Mouse (Mus musculus) heart, embryonic 14.5 days (tissue): ENCODE results near the gene Galnt7. TPM values are rescaled to one million over a fixed set of nuclear protein-coding genes. Genes with fewer than 3 reads are reported as not detected.

Experiments used
- ATAC-seq: fragments of 200-750 bp; cut with Nextera tagmentation; 2 replicates; pipeline ENCODE4 v1.8.0; 2017; ENCODE audit warnings: low read depth, moderate TSS enrichment; ENCODE audit not compliant: insufficient number of reproducible peaks, insufficient read depth, low FRiP score
- H3K27ac ChIP-seq, 2 experiments: fragments of 200-500 bp in 1 of 2; fragments of 300-500 bp in 1 of 2; sonication (generic) in 1 of 2; replicated peaks in 1 of 2; 2 replicates each; pipeline ENCODE4 v1.5.1; 2012 to 2014; ENCODE audit warnings: low read depth in 2 of 2, low read length in 2 of 2, control low read depth in 1 of 2, mild to moderate bottlenecking in 1 of 2, mixed read lengths in 1 of 2; ENCODE audit not compliant: control insufficient read depth in 1 of 2, insufficient read depth in 1 of 2
- H3K27me3 ChIP-seq: fragments of 300-500 bp; sonication (generic); 2 replicates; pipeline ENCODE4 v1.6.1; 2014; ENCODE audit warnings: mild to moderate bottlenecking, low read length, control low read depth; ENCODE audit not compliant: control insufficient read depth, insufficient read depth
- H3K36me3 ChIP-seq: fragments of 300-500 bp; sonication (generic); 2 replicates; pipeline ENCODE4 v1.6.1; 2014; ENCODE audit warnings: mild to moderate bottlenecking, control low read depth, low read length, mixed read lengths; ENCODE audit not compliant: control insufficient read depth, insufficient read depth
- H3K4me1 ChIP-seq, 2 experiments: fragments of 200-500 bp in 1 of 2; fragments of 300-500 bp in 1 of 2; sonication (generic) in 1 of 2; 2 replicates each; pipeline ENCODE4 v1.6.1; 2012 to 2014; ENCODE audit warnings: low read length in 2 of 2, control low read depth in 1 of 2, mixed read lengths in 1 of 2; ENCODE audit not compliant: control insufficient read depth in 2 of 2, insufficient read depth in 2 of 2
- H3K4me2 ChIP-seq: fragments of 300-500 bp; sonication (generic); 2 replicates; pipeline ENCODE4 v1.6.1; 2014; ENCODE audit warnings: mild to moderate bottlenecking, low read length
- H3K4me3 ChIP-seq, 2 experiments: fragments of 200-500 bp in 1 of 2; fragments of 300-500 bp in 1 of 2; sonication (generic) in 1 of 2; 2 replicates each; pipeline ENCODE4 v1.5.1; 2012 to 2014; ENCODE audit warnings: low read length in 2 of 2, mild to moderate bottlenecking in 2 of 2, control low read depth in 1 of 2, low read depth in 1 of 2, moderate library complexity in 1 of 2; ENCODE audit not compliant: control insufficient read depth in 1 of 2, insufficient read depth in 1 of 2
- H3K9ac ChIP-seq: fragments of 300-500 bp; sonication (generic); 2 replicates; pipeline ENCODE4 v1.6.1; 2014; ENCODE audit warnings: mild to moderate bottlenecking, low read length
- H3K9me3 ChIP-seq: fragments of 300-500 bp; sonication (generic); 2 replicates; pipeline ENCODE4 v1.6.1; 2016; ENCODE audit warnings: low read length, control low read depth; ENCODE audit not compliant: control insufficient read depth
- WGBS: fragments of 180-500 bp; shearing (Covaris S2); extraction: QIAGEN DNeasy Blood & Tissue Kit; methylation state at CpG from one replicate; pipeline ENCODE4 v1.1.7; 2014; 5-methylcytosine and 5-hydroxymethylcytosine counted together
- polyA plus RNA-seq: library from polyadenylated mRNA; unstranded; fragments of >200 nt; fragmentation: Nextera tagmentation; extraction: Ambion mirVana; gene quantifications from 2 replicates; pipeline ENCODE4 v1.2.1, GENCODE M21; 2014

The Galnt7 gene
- polyA plus RNA-seq, 1 experiment from 2014 or later, result 6.1 TPM

DNA sequence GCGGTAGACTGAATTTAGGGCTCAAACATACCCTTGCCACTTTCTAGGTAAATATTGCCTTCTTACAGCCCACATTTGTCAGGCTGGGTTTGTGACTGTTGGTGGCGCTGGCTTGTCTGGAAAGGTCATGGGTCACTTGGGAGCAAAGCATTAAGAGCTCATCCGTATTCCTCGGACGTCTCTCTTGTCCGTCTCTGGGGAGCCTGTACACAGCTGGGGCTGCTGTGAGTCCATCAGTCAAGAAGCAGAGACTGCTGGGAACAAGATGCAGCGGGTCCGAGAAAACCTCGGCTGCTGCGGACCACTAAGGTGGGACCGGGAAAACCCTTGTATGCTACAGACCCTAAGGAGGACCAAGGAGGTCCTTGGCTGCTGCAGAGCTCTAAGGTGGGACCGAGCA lies 105.3 kb downstream of the Galnt7 start:
- H3K27ac ChIP-seq, result no peak overlapping the region
- WGBS, result 82% methylated on average over 12 of the region's 12 CpGs

DNA sequence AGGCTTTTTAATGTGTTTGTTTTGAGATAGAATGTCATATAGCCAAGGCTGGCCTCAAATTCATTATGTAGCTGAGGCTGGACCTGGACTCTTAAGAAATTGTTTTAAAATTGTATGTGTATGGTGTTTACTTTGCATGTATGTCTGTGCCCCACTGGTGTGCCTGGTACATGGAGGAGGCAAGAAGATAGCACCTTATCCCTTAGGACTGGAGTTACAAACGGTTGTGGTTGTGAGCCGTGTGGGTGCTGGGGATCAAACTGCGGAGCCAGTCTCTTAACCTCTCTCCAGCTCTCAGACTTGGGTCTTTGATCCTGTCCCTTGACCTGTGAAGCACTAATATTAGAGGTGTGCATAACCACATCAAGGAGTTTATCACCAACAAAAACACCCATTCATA lies 106.0 kb downstream of the Galnt7 start:
- no peak for ATAC-seq
- Histone ChIP-seq H3K4me2 (no peak overlapping the region), H3K4me3 (no peak overlapping the region), H3K27ac (no peak overlapping the region), H3K36me3 (no peaks in the 10 kb centered on the region), H3K9me3 (no peaks in the 10 kb centered on the region), H3K4me1 (no peaks in the 10 kb centered on the region), H3K27me3 (no peaks in the 10 kb centered on the region), H3K9ac (no peak overlapping the region)
- WGBS, result 87% methylated on average over 3 of the region's 3 CpGs

More for the DNA sequence above, 105.3 kb downstream of the Galnt7 start:
- ATAC-seq, result no peak
- Histone ChIP-seq H3K27me3 (no peaks in the 10 kb centered on the region), H3K4me1 (no peaks in the 10 kb centered on the region), H3K9ac (no peak overlapping the region), H3K9me3 (no peaks in the 10 kb centered on the region), H3K4me2 (no peak overlapping the region), H3K4me3 (no peak overlapping the region), H3K36me3 (no peaks in the 10 kb centered on the region)

DNA sequence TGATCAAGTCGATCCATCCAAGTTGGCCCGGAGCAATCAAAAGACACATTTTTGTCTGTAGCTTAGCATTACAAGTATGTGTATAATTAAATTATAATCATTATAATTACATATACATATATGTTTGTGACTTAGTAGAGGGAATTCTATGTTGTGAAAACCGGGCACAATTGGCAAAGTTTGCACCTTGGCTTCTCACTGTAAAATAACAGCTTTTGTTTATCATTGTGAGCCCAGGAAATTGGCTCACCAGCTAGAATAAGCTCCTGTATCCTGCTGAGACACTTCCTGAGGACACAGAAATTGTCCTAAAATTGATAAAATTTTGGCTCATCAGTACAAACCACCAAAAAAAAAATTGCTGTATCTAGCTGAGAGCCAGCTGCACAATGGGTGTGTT lies 106.4 kb downstream of the Galnt7 start:
- ATAC-seq, result no peak
- 86% methylated on average over 3 of the region's 3 CpGs for WGBS
- Histone ChIP-seq H3K4me2 (no peak overlapping the region), H3K9ac (no peak overlapping the region), H3K36me3 (no peaks in the 10 kb centered on the region), H3K4me3 (no peak overlapping the region), H3K27ac (no peak overlapping the region), H3K4me1 (no peaks in the 10 kb centered on the region), H3K27me3 (no peaks in the 10 kb centered on the region), H3K9me3 (no peaks in the 10 kb centered on the region)

DNA sequence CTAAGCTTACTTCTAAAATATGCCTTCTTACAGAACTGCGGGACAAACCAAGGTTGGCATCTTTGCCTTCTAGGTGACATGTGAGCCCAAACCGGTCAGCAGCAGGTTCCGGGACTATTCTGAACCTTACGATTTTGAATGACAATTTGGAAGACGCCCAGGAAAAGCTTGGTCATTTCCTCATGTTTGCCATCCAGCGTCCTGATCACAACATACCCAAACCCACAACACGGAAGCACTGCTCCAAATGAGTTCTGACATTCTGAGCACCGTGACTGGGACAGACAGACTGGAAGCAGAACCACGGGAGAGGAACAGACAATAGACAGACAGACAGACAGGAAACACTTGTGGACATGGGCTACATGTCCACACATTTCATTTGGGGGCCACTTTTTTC lies 111.4 kb downstream of the Galnt7 start:
- ATAC-seq, result no peak
- no peaks in the 10 kb centered on the region; a peak in 1 of 4 replicates for H3K4me1 ChIP-seq
- 69% methylated on average over 9 of the region's 9 CpGs for WGBS

DNA sequence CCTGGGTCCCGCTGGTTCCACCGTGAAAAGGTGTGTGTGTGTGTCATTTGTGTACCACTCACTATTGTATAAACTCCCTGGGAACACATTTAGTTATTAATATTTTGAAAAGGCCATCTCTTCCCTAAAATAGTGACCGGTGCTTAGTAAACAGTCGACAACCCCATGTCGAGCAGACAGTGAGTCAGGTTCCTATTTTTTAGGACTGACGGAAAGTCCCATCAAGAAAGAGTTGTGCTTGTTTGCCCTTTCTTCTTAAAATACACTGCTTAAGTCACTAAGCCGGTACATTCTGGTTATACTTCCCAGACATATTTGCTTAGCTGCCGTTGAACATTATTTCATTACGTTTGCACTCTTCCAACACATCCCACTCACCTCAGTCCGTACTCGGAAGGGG lies 111.9 kb downstream of the Galnt7 start:
- 81% methylated on average over 11 of the region's 11 CpGs for WGBS
- no peak overlapping the region for H3K4me2 ChIP-seq
- ATAC-seq, result no peak

More for the DNA sequence above, 111.4 kb downstream of the Galnt7 start:
- Histone ChIP-seq H3K27me3 (no peaks in the 10 kb centered on the region), H3K4me2 (no peak overlapping the region), H3K9me3 (no peaks in the 10 kb centered on the region), H3K27ac (no peak overlapping the region), H3K4me3 (no peak overlapping the region), H3K9ac (no peak overlapping the region), H3K36me3 (peaks cover 1% of the 10 kb centered on the region; the same call in 1 of the 2 replicates)

DNA sequence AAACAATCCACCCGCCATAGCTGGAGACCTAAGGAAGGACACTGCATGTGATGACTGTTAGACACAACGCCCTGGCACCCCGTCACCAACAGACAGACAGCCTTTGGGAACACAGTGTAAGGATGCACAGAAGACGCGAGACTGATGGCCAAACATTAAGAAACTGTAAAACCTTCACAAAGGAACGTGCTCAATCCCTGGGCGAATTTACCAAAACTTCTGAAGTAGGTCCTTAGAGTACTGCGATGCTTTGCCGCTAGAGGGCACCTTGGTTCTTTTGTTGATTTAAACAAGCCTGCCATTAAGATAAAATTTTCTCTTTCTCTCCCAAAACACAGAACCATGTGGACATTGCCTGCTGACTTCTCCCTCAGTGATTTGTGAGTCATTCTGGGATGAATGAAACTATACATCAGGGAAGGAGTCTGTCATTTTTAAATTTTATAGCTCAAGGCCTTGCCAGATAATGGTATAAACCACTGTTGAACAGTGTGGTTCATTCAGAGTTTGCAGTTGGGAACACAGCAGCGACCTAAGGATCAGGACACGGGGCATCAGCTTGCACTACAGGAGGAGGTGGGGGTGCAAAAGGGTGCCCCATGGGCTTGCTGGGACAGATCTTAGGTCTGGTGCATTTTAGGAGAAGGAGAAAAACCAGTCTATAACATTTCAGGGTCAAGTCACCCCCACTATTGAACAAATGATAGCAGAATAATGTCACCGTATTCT lies 112.6 kb downstream of the Galnt7 start:
- Histone ChIP-seq H3K4me3 (no peak overlapping the region), H3K9ac (no peak overlapping the region), H3K27me3 (no peaks in the 10 kb centered on the region), H3K27ac (no peak overlapping the region), H3K4me1 (no peaks in the 10 kb centered on the region; a peak in 1 of 4 replicates), H3K36me3 (peaks cover 12% of the 10 kb centered on the region), H3K9me3 (no peaks in the 10 kb centered on the region), H3K4me2 (no peak overlapping the region)
- WGBS, result 38% methylated on average over 12 of the region's 12 CpGs
- ATAC-seq, result no peak

More for the DNA sequence above, 111.9 kb downstream of the Galnt7 start:
- H3K27ac ChIP-seq, result no peak overlapping the region
- no peak overlapping the region for H3K4me3 ChIP-seq
- H3K27me3 ChIP-seq, result no peaks in the 10 kb centered on the region
- H3K9me3 ChIP-seq, result no peaks in the 10 kb centered on the region
- H3K36me3 ChIP-seq, result peaks cover 6% of the 10 kb centered on the region
- H3K4me1 ChIP-seq, result no peaks in the 10 kb centered on the region; a peak in 1 of 4 replicates
- H3K9ac ChIP-seq, result no peak overlapping the region

DNA sequence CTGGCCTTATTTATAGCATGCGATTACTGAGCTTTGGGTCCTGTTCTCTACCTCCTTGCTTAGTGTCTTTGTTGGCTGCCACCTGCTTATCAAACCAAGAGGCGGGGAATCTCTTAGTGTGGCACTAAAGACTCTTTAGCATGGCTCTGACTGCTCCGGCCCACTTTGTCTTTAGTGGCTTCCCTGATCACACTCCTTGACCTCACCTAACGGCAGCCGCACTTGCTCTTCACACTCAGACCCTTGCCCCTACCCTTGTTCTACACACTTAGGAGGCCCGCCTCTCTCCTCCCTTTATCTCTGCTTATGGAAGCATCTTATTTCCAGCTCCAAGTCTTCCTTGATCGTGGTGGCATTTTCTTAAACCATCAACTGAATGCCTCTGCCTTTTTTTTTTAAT lies 114.2 kb downstream of the Galnt7 start:
- no peak overlapping the region for H3K4me2 ChIP-seq
- H3K9ac ChIP-seq, result no peak overlapping the region
- no peak for ATAC-seq
- H3K27ac ChIP-seq, result no peak overlapping the region
- H3K9me3 ChIP-seq, result no peaks in the 10 kb centered on the region
- no peak overlapping the region for H3K4me3 ChIP-seq
- no peaks in the 10 kb centered on the region; a peak in 1 of 4 replicates for H3K4me1 ChIP-seq
- H3K27me3 ChIP-seq, result no peaks in the 10 kb centered on the region
- H3K36me3 ChIP-seq, result peaks cover 12% of the 10 kb centered on the region
- WGBS, result 53% methylated on average over 7 of the region's 7 CpGs

DNA sequence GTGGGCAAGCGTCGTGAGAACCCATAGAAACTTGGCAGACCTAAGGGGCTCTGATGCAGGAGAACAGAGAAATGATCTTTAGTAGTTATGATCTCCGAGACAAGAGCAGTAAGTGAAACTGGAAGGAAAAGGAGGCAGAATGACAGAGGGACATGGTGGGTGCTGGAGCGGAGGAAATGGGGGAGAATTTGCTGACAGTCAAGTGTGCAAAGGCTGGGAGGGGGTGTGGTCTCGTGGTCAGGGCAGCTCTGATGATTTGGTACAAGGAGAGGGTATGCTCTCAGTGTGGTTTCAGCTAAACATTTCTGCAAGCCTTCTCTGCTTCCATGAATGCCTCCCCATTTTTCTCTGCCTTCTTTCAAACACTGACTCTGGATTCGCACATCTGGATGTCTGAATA lies 116.7 kb downstream of the Galnt7 start:
- Histone ChIP-seq H3K4me3 (no peak overlapping the region), H3K36me3 (peaks cover 12% of the 10 kb centered on the region), H3K27ac (no peak overlapping the region), H3K9ac (no peak overlapping the region), H3K4me2 (no peak overlapping the region), H3K27me3 (no peaks in the 10 kb centered on the region), H3K4me1 (peaks cover 2 to 4% of the 10 kb centered on the region in 2 experiments; a peak in 2 of 4 replicates), H3K9me3 (no peaks in the 10 kb centered on the region)
- 93% methylated on average over 6 of the region's 6 CpGs for WGBS
- no peak for ATAC-seq
